Mouse (Mus musculus): Measurements from ENCODE around the gene Gm7029.
"Not testable (repeated sequence)": the region's sequence is repeated elsewhere in the genome, so short reads cannot be mapped to it uniquely, and the experiment has no call there.

Gene Gm7029

GRCm38 (mm10) chr17:33891892-33892291 is 18.3 kb downstream of the Gm7029 start:
- DNase-seq (ENCODE audit: low read depth, low spot score) = not testable (repeated sequence)

GRCm38 (mm10) chr17:33892429-33892828 is 18.8 kb downstream of the Gm7029 start:
- DNase-seq (ENCODE audit: low read depth, low spot score) = no peak

GRCm38 (mm10) chr17:33893011-33893410 is 19.4 kb downstream of the Gm7029 start:
- not testable (repeated sequence) for DNase-seq (ENCODE audit: low read depth, low spot score)

GRCm38 (mm10) chr17:33897114-33897794 is 23.6 kb downstream of the Gm7029 start:
- no peak for DNase-seq (ENCODE audit: low read depth, low spot score)

- DNase-seq (ENCODE audit: low read depth, low spot score) = not testable (repeated sequence)
Observed at GRCm38 (mm10) chr17:33898193-33898592, 24.6 kb downstream of the Gm7029 start.

GRCm38 (mm10) chr17:33899642-33900041 is 26.0 kb downstream of the Gm7029 start:
- no peak for DNase-seq (ENCODE audit: low read depth, low spot score)

- DNase-seq (ENCODE audit: low read depth, low spot score) = no peak
Observed at GRCm38 (mm10) chr17:33900281-33900988, 26.8 kb downstream of the Gm7029 start.

- DNase-seq (ENCODE audit: low read depth, low spot score) = no peak
Observed at GRCm38 (mm10) chr17:33900989-33901314, 27.3 kb downstream of the Gm7029 start.

- no peak for DNase-seq (ENCODE audit: low read depth, low spot score)
Observed at GRCm38 (mm10) chr17:33901653-33902052, 28.0 kb downstream of the Gm7029 start.

- DNase-seq (ENCODE audit: low read depth, low spot score) = no peak
Observed at GRCm38 (mm10) chr17:33902079-33902478, 28.4 kb downstream of the Gm7029 start.

GRCm38 (mm10) chr17:33902491-33902890 is 28.9 kb downstream of the Gm7029 start:
- no peak for DNase-seq (ENCODE audit: low read depth, low spot score)

- DNase-seq (ENCODE audit: low read depth, low spot score) = not testable (repeated sequence)
Observed at GRCm38 (mm10) chr17:33903911-33904651, 30.4 kb downstream of the Gm7029 start.

GRCm38 (mm10) chr17:33904835-33905234 is 31.2 kb downstream of the Gm7029 start, which contains the start of gene Platr17:
TSS of gene Platr17 (plus strand) at chr17:33905135.
- not testable (repeated sequence) for DNase-seq (ENCODE audit: low read depth, low spot score)

GRCm38 (mm10) chr17:33908331-33909076 is 34.9 kb downstream of the Gm7029 start:
- DNase-seq (ENCODE audit: low read depth, low spot score) = no peak

GRCm38 (mm10) chr17:33909077-33909868 is 35.6 kb downstream of the Gm7029 start, which contains the start of gene Daxx:
TSS of gene Daxx (plus strand) at chr17:33909414.
- DNase-seq (ENCODE audit: low read depth, low spot score) = peak; percentile 97

GRCm38 (mm10) chr17:33909869-33910250 is 36.2 kb downstream of the Gm7029 start:
- DNase-seq (ENCODE audit: low read depth, low spot score) = no peak

- DNase-seq (ENCODE audit: low read depth, low spot score) = no peak
Observed at GRCm38 (mm10) chr17:33910346-33911051, 36.9 kb downstream of the Gm7029 start.

- no peak for DNase-seq (ENCODE audit: low read depth, low spot score)
Observed at GRCm38 (mm10) chr17:33911052-33911812, 37.6 kb downstream of the Gm7029 start.

- no peak for DNase-seq (ENCODE audit: low read depth, low spot score)
Observed at GRCm38 (mm10) chr17:33911813-33912414, 38.3 kb downstream of the Gm7029 start.
